Mouse (Mus musculus) CH12.LX (cell line): ENCODE results near the gene Sestd1. TPM values are rescaled to one million over a fixed set of nuclear protein-coding genes. Genes with fewer than 3 reads are reported as not detected.

ENCODE experiments used
- DNase-seq: peaks from one replicate; pipeline ENCODE4 v3.0.0-alpha.2; 2013; ENCODE audit errors: extremely low read depth
- H3K27ac ChIP-seq: 2 replicates; pipeline ENCODE4 v1.5.1; 2012; ENCODE audit warnings: low read depth, mild to moderate bottlenecking, control low read depth, moderate library complexity; ENCODE audit not compliant: insufficient read depth
- H3K27me3 ChIP-seq: replicated peaks from 2 replicates; pipeline ENCODE3; 2012; ENCODE audit warnings: inconsistent platforms
- H3K36me3 ChIP-seq, 2 experiments: replicated peaks in 1 of 2; 2 replicates each; pipeline versions ENCODE3 to v1.6.1; 2012; ENCODE audit warnings: inconsistent platforms in 1 of 2, low read length in 1 of 2, mild to moderate bottlenecking in 1 of 2, mixed read lengths in 1 of 2, moderate library complexity in 1 of 2; ENCODE audit not compliant: control insufficient read depth in 1 of 2, insufficient read depth in 1 of 2
- H3K4me1 ChIP-seq, 2 experiments: 2 replicates each; pipeline ENCODE4 v1.6.1; 2012; ENCODE audit warnings: inconsistent platforms in 1 of 2, moderate library complexity in 1 of 2; ENCODE audit not compliant: insufficient read depth in 2 of 2, control insufficient read depth in 1 of 2
- H3K4me2 ChIP-seq: 2 replicates; pipeline ENCODE4 v1.6.1; 2012; ENCODE audit warnings: low read depth, mild to moderate bottlenecking, control low read depth; ENCODE audit not compliant: poor library complexity, insufficient read depth, severe bottlenecking
- H3K4me3 ChIP-seq, 3 experiments: fragments of 150-350 bp in 1 of 3; sonication (generic) in 1 of 3; replicated peaks in 1 of 3; 2 replicates each; pipeline versions ENCODE3 to v1.5.1; 2011 to 2012; ENCODE audit warnings: low read depth in 2 of 3, low read length in 2 of 3, mild to moderate bottlenecking in 2 of 3, moderate library complexity in 2 of 3, control low read depth in 1 of 3, improper control_type of control experiment in 1 of 3, inconsistent platforms in 1 of 3, mixed read lengths in 1 of 3; ENCODE audit not compliant: poor library complexity in 1 of 3
- H3K79me2 ChIP-seq: replicated peaks from 2 replicates; pipeline ENCODE4 v1.6.1; 2012; ENCODE audit warnings: mild to moderate bottlenecking, moderate library complexity; ENCODE audit not compliant: control insufficient read depth, poor library complexity, insufficient read depth, severe bottlenecking; ENCODE audit errors: extremely low read depth
- H3K9ac ChIP-seq: 2 replicates; pipeline ENCODE4 v1.6.1; 2012; ENCODE audit warnings: low read depth, mild to moderate bottlenecking, control low read depth, moderate library complexity; ENCODE audit not compliant: insufficient read depth
- H3K9me3 ChIP-seq: replicated peaks from 2 replicates; pipeline ENCODE3; 2012; ENCODE audit warnings: low read length, inconsistent platforms, mixed read lengths
- CTCF ChIP-seq, 2 experiments: IDR thresholded peaks in 1 of 2; conservative IDR thresholded peaks in 1 of 2; 2 replicates each; pipeline ENCODE4 v1.5.1; 2011 to 2012; ENCODE audit warnings: low read depth in 2 of 2, low read length in 2 of 2, improper control_type of control experiment in 1 of 2, inconsistent platforms in 1 of 2, mild to moderate bottlenecking in 1 of 2, moderate library complexity in 1 of 2
- E2F4 ChIP-seq: IDR thresholded peaks from 2 replicates; pipeline ENCODE4 v1.6.1; 2011; ENCODE audit warnings: low read depth, low read length, improper control_type of control experiment; ENCODE audit not compliant: insufficient replicate concordance
- EP300 ChIP-seq: IDR thresholded peaks from 2 replicates; pipeline ENCODE4 v1.6.1; 2011; ENCODE audit warnings: low read length, improper control_type of control experiment
- HCFC1 ChIP-seq: IDR thresholded peaks from 2 replicates; pipeline ENCODE4 v1.6.1; 2012; ENCODE audit warnings: low read depth, mild to moderate bottlenecking, inconsistent platforms, low read length, improper control_type of control experiment
- IRF4 ChIP-seq: IDR thresholded peaks from 2 replicates; pipeline ENCODE4 v1.6.1; 2014; ENCODE audit warnings: low read depth, mild to moderate bottlenecking, inconsistent platforms, low read length, improper control_type of control experiment
- JUN ChIP-seq: IDR thresholded peaks from 2 replicates; pipeline ENCODE4 v1.6.1; 2011; ENCODE audit warnings: low read depth, mild to moderate bottlenecking, low read length, improper control_type of control experiment, moderate library complexity; ENCODE audit not compliant: insufficient read depth
- JUND ChIP-seq: conservative IDR thresholded peaks from 2 replicates; pipeline ENCODE4 v1.6.1; 2011; ENCODE audit warnings: low read depth, low read length, improper control_type of control experiment
- KAT2A ChIP-seq: IDR thresholded peaks from 2 replicates; pipeline ENCODE4 v1.6.1; 2012; ENCODE audit warnings: low read length, improper control_type of control experiment, inconsistent platforms; ENCODE audit not compliant: insufficient replicate concordance
- MAFK ChIP-seq: IDR thresholded peaks from 2 replicates; pipeline ENCODE4 v1.6.1; 2011; ENCODE audit warnings: low read length, improper control_type of control experiment; ENCODE audit not compliant: insufficient replicate concordance
- NRF1 ChIP-seq: IDR thresholded peaks from 2 replicates; pipeline ENCODE4 v1.6.1; 2014; ENCODE audit warnings: low read depth, mild to moderate bottlenecking, inconsistent platforms, low read length, improper control_type of control experiment, moderate library complexity
- POLR2A ChIP-seq: IDR thresholded peaks from 2 replicates; pipeline ENCODE4 v1.6.1; 2011; ENCODE audit warnings: low read depth, mild to moderate bottlenecking, improper control_type of control experiment, low read length
- SIN3A ChIP-seq: IDR thresholded peaks from 2 replicates; pipeline ENCODE4 v1.6.1; 2012; ENCODE audit warnings: low read length, improper control_type of control experiment, inconsistent platforms
- TBP ChIP-seq: conservative IDR thresholded peaks from 2 replicates; pipeline ENCODE4 v1.6.1; 2011; ENCODE audit warnings: low read depth, low read length, improper control_type of control experiment
- TCF12 ChIP-seq: IDR thresholded peaks from 2 replicates; pipeline ENCODE4 v1.6.1; 2014; ENCODE audit warnings: low read depth, mild to moderate bottlenecking, inconsistent platforms, low read length, improper control_type of control experiment
- UBTF ChIP-seq: IDR thresholded peaks from 2 replicates; pipeline ENCODE4 v1.6.1; 2012; ENCODE audit warnings: low read depth, mild to moderate bottlenecking, inconsistent platforms, low read length, improper control_type of control experiment, moderate library complexity
- ZC3H11A ChIP-seq: IDR thresholded peaks from 2 replicates; pipeline ENCODE4 v1.6.1; 2012; ENCODE audit warnings: low read depth, mild to moderate bottlenecking, inconsistent platforms, low read length, improper control_type of control experiment
- ZKSCAN1 ChIP-seq: IDR thresholded peaks from 2 replicates; pipeline ENCODE4 v1.6.1; 2012; ENCODE audit warnings: low read depth, inconsistent platforms, low read length, improper control_type of control experiment, borderline replicate concordance
- ZMIZ1 ChIP-seq: IDR thresholded peaks from 2 replicates; pipeline ENCODE4 v1.6.1; 2012; ENCODE audit warnings: low read depth, mild to moderate bottlenecking, inconsistent platforms, low read length, improper control_type of control experiment
- dilution Hi-C: fragments of 300-500 bp; cut with MboI; formaldehyde crosslinking; loops from 2 replicates; pipeline ENCODE4 v1.14.3; 2020; ENCODE audit warnings: low sequenced_read_pairs; ENCODE audit not compliant: extremely low pct_unique_long_range_greater_than_20kb, extremely low pct_ligation_motif_present
- in situ Hi-C: fragments of 300-500 bp; cut with MboI; formaldehyde crosslinking; loops from 3 replicates; pipeline ENCODE4 v1.14.3; 2019; ENCODE audit warnings: low sequenced_read_pairs, low pct_ligation_motif_present, low pct_unique_long_range_greater_than_20kb, mixed read lengths
- polyA plus RNA-seq: library from polyadenylated mRNA; unstranded; fragments of >175 nt; gene quantifications from 2 replicates; pipeline ENCODE4 v1.2.1, GENCODE M21; 2012; ENCODE audit warnings: low read depth; ENCODE audit not compliant: insufficient read length
- total RNA-seq, 2 experiments: library from RNA; depleted of rRNA; stranded (reverse); fragments of 300-350 nt in 1 of 2; fragments of >200 nt in 1 of 2; gene quantifications; 2 replicates each; pipeline ENCODE4 v1.2.3; 2012 to 2014

Sestd1 gene
- total and polyA plus RNA-seq, 3 experiments, result not detected

- no peaks in the 10 kb centered on the region for H3K4me1 ChIP-seq
- in situ Hi-C loops (no loop called here), dilution Hi-C loops (no loop called here)
- no peak overlapping the region for H3K4me3 ChIP-seq
- no peak overlapping the region for H3K9ac ChIP-seq
- TF ChIP-seq ZKSCAN1, result no peak
- TF ChIP-seq SIN3A, result no peak
- no peak for TF ChIP-seq EP300
- no peak for TF ChIP-seq KAT2A
- TF ChIP-seq E2F4, result no peak
- TF ChIP-seq ZC3H11A, result no peak
- TF ChIP-seq JUN, result no peak
- no peak for TF ChIP-seq TCF12
- no peak for TF ChIP-seq ZMIZ1
- no peak for TF ChIP-seq NRF1
- no peak for TF ChIP-seq CTCF (conservative IDR thresholded peaks at IDR 0.05 in 1 of 2, IDR thresholded peaks at IDR 0.05 in 1 of 2; ENCODE audit: low read depth in 2 of 2, low read length in 2 of 2)
- no peak for TF ChIP-seq UBTF
- no peak for TF ChIP-seq MAFK
- no peak for TF ChIP-seq POLR2A
- no peaks in the 10 kb centered on the region for H3K27me3 ChIP-seq
- no peaks in the 10 kb centered on the region for H3K79me2 ChIP-seq
- no peak overlapping the region for H3K27ac ChIP-seq
- H3K36me3 ChIP-seq, result no peaks in the 10 kb centered on the region
- DNase-seq, result no peak
- no peak overlapping the region for H3K4me2 ChIP-seq
- H3K9me3 ChIP-seq, result peaks cover 76% of the 10 kb centered on the region
Measured at GRCm38 (mm10) chr2:77263477-77264435, 16.6 kb downstream of the Sestd1 start.

- Histone ChIP-seq H3K4me2 (no peak overlapping the region), H3K9ac (no peak overlapping the region), H3K27ac (no peak overlapping the region), H3K4me3 (no peak overlapping the region), H3K79me2 (no peaks in the 10 kb centered on the region), H3K9me3 (peaks cover 69% of the 10 kb centered on the region), H3K36me3 (no peaks in the 10 kb centered on the region), H3K27me3 (no peaks in the 10 kb centered on the region)
- dilution Hi-C loops (no loop called here), in situ Hi-C loops (no loop called here)
- DNase-seq, result no peak
- TF ChIP-seq IRF4 (no peak), ZMIZ1 (no peak), TBP (no peak), HCFC1 (no peak), JUND (no peak), UBTF (no peak)
- TF ChIP-seq, all 38 proteins: peak for 0
- no peaks in the 10 kb centered on the region for H3K4me1 ChIP-seq
Measured at GRCm38 (mm10) chr2:77260134-77260533, 20.3 kb downstream of the Sestd1 start.
